Mouse (Mus musculus): Measurements from ENCODE around the gene Slc35f6.
A peak's percentile ranks its signal among the peaks of the same experiment; 100 is the strongest.
"Not testable (repeated sequence)": the region's sequence is repeated elsewhere in the genome, so short reads cannot be mapped to it uniquely, and the experiment has no call there.

Slc35f6 gene

GRCm38 (mm10) chr5:30660813-30661212 is 13.1 kb downstream of the Slc35f6 start:
- no peak for DNase-seq

DNA sequence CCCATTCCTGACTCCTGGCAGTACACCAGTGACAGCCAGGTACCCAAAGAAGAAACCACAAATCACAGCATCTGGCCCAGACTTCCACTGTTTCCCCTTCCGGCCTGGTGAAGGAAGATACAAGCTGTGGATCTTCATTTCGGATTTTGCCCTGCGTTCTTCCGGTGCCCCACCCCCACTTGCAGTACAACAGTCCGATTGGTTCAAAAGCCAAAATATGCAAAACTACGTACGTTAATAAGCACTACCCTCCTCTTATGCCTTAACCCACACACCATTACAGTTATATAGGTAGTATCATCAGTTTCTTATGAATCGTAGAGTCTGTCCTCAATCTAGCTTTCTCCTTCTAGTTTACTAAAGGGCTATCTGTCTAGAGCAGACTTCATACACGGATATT is 17.6 kb downstream of the Slc35f6 start:
- DNase-seq, result no peak

DNA sequence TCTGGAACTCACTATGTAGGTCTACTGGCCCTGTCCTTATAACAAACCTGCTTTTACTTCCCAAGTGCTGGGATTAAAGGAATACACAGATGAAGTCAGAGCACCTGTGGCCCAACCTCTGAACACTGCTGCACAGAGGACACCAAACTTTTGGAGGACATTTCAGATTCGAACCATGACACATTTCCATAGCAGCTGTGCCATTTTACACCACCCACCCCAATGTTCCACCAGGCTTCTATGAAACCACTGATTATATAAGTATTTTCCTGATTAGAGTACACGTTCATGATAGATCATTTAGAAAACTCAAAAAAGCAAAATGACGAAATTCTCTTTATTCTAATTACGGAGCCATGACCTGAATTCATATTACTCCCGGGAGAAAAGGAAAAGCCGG is 18.2 kb downstream of the Slc35f6 start:
- DNase-seq, result no peak

GRCm38 (mm10) chr5:30666391-30667195 is 18.9 kb downstream of the Slc35f6 start, which contains the start of gene Cenpa:
Cenpa (plus strand) TSS chr5:30666777.
- DNase-seq, result peak; percentile 91

DNA sequence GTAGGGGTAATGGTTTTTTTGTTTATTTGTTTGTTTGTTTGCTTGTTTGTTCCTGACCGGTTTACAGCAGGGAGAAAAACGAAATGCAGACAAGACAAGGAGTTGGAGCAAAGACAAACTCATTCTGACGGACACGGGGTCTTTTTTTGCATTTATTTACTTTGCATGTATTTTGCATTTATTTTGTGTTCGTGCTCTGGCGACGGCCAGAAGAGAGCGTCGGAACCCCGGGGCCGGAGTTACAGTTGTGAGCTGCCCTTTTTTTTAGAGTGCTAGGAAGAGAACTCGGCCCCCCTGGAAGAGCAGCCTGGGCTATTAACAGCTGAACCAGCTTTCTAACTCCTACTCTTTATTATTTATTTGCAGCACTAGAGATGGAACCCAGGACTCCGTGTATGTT is 19.5 kb downstream of the Slc35f6 start:
- DNase-seq, result no peak

GRCm38 (mm10) chr5:30667686-30668085 is 20.0 kb downstream of the Slc35f6 start:
- no peak for DNase-seq

DNA sequence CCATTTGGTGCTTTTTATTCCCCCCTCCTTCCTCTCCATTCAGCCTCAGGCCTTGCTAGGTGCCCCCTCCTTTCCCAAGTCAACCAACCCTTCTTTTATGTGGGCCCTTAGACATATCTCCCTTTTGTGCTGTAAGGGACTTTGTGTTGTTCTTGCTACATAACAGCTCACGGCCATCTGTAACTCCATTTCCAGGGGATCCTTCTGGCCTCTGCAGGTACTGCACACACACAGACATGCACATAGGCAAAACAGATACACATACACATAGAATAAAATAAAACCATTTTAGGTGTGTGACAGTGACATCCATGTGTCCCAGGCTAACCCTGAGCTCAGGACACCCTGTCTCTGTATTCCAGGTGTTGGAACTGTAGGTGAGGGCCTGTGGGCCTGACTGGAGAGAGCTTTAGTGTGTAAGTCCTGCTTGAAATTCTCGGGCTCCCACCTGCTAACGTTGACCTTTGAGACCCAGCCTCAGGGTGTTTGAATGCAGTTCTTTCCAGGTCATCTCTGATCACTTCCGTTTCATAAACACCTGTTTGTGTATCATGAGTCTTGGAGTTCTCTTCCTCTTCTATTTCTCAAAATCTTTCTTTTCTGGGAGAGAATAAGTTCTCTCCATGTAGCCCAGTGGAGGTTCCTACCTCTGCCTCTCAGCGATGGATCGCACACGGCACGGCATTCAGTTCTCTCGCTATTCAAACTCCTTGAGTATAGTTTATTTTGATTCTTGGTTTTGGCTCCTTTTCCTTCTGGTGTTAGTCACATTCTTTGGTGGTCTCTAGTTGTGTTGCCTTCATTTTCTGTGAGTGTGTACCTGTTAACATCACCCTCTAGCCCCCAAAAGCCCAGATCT is 21.1 kb downstream of the Slc35f6 start:
- DNase-seq, result no peak

- DNase-seq, result no peak
Measured at GRCm38 (mm10) chr5:30669496-30669830, 21.7 kb downstream of the Slc35f6 start.

DNA sequence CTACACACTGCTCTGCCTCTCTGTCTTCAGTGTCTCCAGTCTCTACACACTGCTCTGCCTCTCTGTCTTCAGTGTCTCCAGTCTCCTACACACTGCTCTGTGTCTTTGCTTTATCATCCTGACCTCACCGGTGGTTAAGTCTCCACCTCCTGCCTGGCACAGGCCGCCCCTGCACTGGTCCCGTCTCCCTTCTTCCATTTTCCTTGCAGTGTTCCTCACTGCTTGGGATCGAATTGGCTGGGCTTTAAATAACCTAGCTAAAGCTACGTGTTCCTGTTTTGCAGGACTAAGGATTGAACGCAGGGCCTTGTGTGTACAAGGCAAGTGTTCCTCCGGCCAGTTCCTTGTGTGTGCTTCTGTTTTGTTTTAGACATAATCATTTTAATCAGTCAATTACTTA is 22.4 kb downstream of the Slc35f6 start:
- DNase-seq, result no peak

GRCm38 (mm10) chr5:30674001-30674400 is 26.3 kb downstream of the Slc35f6 start:
- no peak for DNase-seq

- DNase-seq, result no peak
Measured at GRCm38 (mm10) chr5:30676800-30677199, 29.1 kb downstream of the Slc35f6 start.

GRCm38 (mm10) chr5:30678069-30678468 is 30.3 kb downstream of the Slc35f6 start:
- DNase-seq, result not testable (repeated sequence)

DNA sequence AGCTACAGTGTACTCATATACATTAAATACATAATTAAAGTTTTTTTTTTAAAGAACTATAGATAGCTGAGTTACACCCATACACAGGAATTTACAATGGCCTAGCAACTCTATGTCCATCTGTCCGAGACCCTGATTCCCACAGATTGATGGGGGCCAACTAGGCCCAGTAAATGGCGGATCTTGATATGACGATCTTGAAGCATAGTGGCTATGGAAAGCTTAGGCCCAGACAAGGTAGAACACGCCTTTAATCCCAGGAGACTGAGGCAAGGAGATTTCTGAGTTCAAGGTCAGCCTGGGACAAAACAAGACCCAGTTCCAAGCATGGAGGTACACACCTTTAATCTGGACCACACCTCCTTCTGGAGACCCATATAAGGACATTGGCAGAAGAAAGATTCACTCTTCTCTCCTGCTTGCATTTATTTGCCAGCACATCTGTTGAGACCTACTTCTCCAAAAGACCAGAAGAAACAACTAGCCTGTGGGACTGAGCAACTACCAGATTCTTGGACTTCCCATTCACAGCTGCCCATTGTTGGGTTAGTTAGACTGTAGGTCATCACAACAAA is 31.1 kb downstream of the Slc35f6 start:
- DNase-seq, result no peak

- no peak for DNase-seq
Measured at GRCm38 (mm10) chr5:30679593-30679992, 31.9 kb downstream of the Slc35f6 start.

- DNase-seq, result no peak
Measured at GRCm38 (mm10) chr5:30681970-30682369, 34.2 kb downstream of the Slc35f6 start.

GRCm38 (mm10) chr5:30682967-30683600 is 35.4 kb downstream of the Slc35f6 start:
- DNase-seq, result peak; percentile 19

DNA sequence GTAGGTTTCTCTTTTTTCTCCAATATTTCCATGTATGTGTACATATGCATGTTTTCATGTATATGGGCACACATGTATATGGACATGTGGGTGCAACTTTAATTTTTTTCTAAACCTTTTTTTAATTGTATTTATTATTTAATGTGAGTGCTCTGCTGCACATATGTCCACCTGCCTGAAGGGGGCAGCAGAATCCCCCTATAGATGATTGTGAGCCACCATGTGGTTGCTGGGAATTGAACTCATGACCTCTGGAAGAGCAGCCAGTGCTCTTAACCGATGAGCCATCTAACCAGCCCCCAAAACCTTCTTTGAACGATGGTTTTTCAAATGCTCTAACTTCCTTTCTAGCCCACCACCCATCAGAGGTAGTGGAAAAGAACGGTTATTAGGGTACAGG is 36.3 kb downstream of the Slc35f6 start:
- no peak for DNase-seq

DNA sequence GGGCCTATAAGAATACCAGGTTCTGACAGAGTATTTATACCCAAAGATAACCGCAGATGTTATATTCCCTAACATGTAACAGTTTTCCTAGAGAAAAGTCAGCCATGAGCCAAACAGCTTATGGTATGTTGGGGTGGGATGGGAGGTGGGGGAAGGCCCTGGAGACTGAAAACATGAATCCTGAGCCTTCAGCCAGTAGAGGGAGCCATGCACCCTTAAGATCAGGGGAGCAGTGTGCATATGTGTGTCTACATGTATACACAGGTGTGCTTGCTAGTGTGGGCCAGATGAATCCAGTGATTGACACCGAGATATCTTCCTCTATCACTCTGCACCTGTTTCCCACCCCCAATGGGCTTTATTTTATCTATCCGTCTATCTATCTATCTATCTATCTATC is 39.0 kb downstream of the Slc35f6 start:
- DNase-seq, result peak; percentile 38

GRCm38 (mm10) chr5:30700361-30701000 is 52.7 kb downstream of the Slc35f6 start:
- DNase-seq, result no peak

DNA sequence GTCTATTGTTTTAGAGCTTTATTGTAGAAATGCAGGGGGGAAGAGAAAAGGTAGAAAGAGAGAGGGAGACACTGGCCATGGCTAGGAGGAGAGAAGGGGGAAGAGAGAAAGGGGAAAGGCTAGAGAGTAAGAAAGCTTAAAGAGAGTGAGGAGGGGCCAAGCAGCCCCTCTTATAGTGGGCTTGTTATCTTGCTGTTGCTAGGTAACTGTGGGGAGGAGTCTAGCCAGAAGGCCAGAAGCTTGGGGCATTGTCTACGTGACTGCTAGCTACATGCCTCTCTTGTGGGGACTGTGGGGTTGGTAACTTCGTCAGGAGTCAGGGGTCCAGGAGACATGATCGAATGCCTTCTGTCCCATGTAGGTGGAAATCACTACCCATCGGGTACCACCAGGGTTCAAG is 53.6 kb downstream of the Slc35f6 start:
- not testable (repeated sequence) for DNase-seq

- no peak for DNase-seq
Measured at GRCm38 (mm10) chr5:30701866-30702265, 54.1 kb downstream of the Slc35f6 start.
